Mouse (Mus musculus): Measurements from ENCODE around the gene Mast1. TPM values are rescaled to one million over a fixed set of nuclear protein-coding genes. Genes with fewer than 3 reads are reported as not detected.

Mast1 gene
- polyA plus RNA-seq, 1 experiment = not detected

DNA sequence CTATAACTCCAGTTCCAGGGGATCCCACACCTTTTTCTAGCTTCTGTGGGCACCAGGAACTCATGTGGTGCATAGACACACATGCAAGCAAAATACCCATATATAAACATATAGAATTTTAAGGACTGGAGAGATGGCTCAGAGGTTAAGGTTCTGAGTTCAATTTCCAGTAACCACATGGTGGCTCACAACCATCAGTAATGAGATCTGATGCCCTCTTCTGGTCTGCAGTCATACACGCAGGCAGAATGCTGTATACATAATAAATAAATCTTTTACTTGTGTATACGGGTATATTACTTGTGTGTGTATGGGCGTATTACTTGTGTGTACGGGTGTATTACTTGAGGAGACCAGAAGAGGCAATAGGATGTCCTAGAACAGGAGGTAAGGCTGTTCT is 26.8 kb upstream of the Mast1 start:
- TF ChIP-seq FOSL1 (IDR thresholded peaks at IDR 0.05; ENCODE audit: insufficient read depth, low read length, poor library complexity, severe bottlenecking) (no peak), USF1 (IDR thresholded peaks at IDR 0.05; ENCODE audit: low read depth) (no peak), CTCF (IDR thresholded peaks at IDR 0.05; ENCODE audit: control insufficient read depth, insufficient read depth, insufficient read length) (no peak), MAX (IDR thresholded peaks at IDR 0.05) (no peak), MYOG (IDR thresholded peaks at IDR 0.05; ENCODE audit: control insufficient read depth, extremely low read depth, insufficient read length) (no peak), MYOD1 (IDR thresholded peaks at IDR 0.05; ENCODE audit: control insufficient read depth, insufficient read length, low read depth) (no peak), CEBPB (IDR thresholded peaks at IDR 0.05; ENCODE audit: low read depth) (no peak)
- Histone ChIP-seq H3K79me3 (ENCODE audit: low read depth) (peaks cover 2% of the 10 kb centered on the region), H3K27me3 (ENCODE audit: control insufficient read depth, insufficient read depth, insufficient read length) (no peaks in the 10 kb centered on the region), H3ac (ENCODE audit: control insufficient read depth, insufficient read length, low read depth) (no peak overlapping the region), H3K79me2 (ENCODE audit: control insufficient read depth, insufficient read depth) (peaks cover 19% of the 10 kb centered on the region), H3K36me3 (ENCODE audit: control insufficient read depth, insufficient read depth) (peaks cover 10% of the 10 kb centered on the region), H3K4me3 (ENCODE audit: insufficient read depth, poor library complexity, severe bottlenecking) (no peak overlapping the region)

DNA sequence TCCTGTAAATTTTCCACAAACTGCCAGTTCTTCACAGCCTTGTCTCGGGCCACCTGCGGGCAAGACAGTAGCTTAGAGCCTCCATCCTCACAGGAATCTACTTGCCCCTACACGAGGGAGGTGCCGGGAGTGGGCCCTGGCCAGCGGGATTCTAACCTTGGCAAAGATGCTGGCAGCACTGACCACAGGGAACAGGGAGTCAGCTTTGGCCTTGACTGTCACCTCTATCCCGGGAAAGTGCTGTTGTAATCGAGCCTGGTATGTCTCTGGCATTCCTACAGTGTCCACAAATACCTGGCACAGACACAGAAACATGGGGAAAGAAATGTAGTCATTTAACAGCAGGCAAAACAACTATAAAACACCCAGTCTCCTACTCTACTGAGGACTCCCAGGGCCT is 22.7 kb upstream of the Mast1 start:
- H3ac ChIP-seq (ENCODE audit: control insufficient read depth, insufficient read length, low read depth) = no peak overlapping the region
- no peaks in the 10 kb centered on the region for H3K27me3 ChIP-seq (ENCODE audit: control insufficient read depth, insufficient read depth, insufficient read length)
- TF ChIP-seq MYOG (IDR thresholded peaks at IDR 0.05; ENCODE audit: control insufficient read depth, extremely low read depth, insufficient read length) (no peak), FOSL1 (IDR thresholded peaks at IDR 0.05; ENCODE audit: insufficient read depth, low read length, poor library complexity, severe bottlenecking) (no peak), CEBPB (IDR thresholded peaks at IDR 0.05; ENCODE audit: low read depth) (no peak), USF1 (IDR thresholded peaks at IDR 0.05; ENCODE audit: low read depth) (no peak), MYOD1 (IDR thresholded peaks at IDR 0.05; ENCODE audit: control insufficient read depth, insufficient read length, low read depth) (no peak)
- H3K79me2 ChIP-seq (ENCODE audit: control insufficient read depth, insufficient read depth) = peaks cover 2% of the 10 kb centered on the region
- peaks cover 22% of the 10 kb centered on the region for H3K36me3 ChIP-seq (ENCODE audit: control insufficient read depth, insufficient read depth)
- H3K4me3 ChIP-seq (ENCODE audit: insufficient read depth, poor library complexity, severe bottlenecking) = no peak overlapping the region
- no peaks in the 10 kb centered on the region for H3K79me3 ChIP-seq (ENCODE audit: low read depth)

DNA sequence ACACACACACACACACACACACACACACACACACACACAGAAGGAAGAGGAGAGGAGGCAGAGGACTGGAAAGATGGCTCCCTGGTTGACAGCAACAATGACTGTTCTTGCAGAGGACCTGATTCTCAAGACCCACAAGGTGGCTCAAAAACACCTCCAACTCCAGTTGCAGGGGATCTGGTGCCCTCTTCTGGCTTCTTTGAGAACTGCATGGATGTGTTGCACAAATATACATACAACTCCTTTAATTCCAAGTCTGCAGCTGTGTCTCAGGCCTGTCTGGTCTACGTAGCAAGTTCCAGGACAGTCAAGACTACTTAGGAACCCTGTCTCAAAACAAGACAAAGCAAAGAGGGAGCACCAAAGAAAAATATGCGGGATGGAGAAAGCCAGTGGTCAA is 19.6 kb upstream of the Mast1 start:
- no peak overlapping the region for H3ac ChIP-seq (ENCODE audit: control insufficient read depth, insufficient read length, low read depth)
- H3K27me3 ChIP-seq (ENCODE audit: control insufficient read depth, insufficient read depth, insufficient read length) = no peaks in the 10 kb centered on the region
- H3K79me2 ChIP-seq (ENCODE audit: control insufficient read depth, insufficient read depth) = no peaks in the 10 kb centered on the region
- H3K36me3 ChIP-seq (ENCODE audit: control insufficient read depth, insufficient read depth) = peaks cover 20% of the 10 kb centered on the region
- H3K4me3 ChIP-seq (ENCODE audit: insufficient read depth, poor library complexity, severe bottlenecking) = no peak overlapping the region
- no peaks in the 10 kb centered on the region for H3K79me3 ChIP-seq (ENCODE audit: low read depth)
- no peak for TF ChIP-seq MYOG (IDR thresholded peaks at IDR 0.05; ENCODE audit: control insufficient read depth, extremely low read depth, insufficient read length)
- TF ChIP-seq MAX (IDR thresholded peaks at IDR 0.05) = no peak
- no peak for TF ChIP-seq MYOD1 (IDR thresholded peaks at IDR 0.05; ENCODE audit: control insufficient read depth, insufficient read length, low read depth)
- TF ChIP-seq CEBPB (IDR thresholded peaks at IDR 0.05; ENCODE audit: low read depth) = peak; percentile 12
- TF ChIP-seq CTCF (IDR thresholded peaks at IDR 0.05; ENCODE audit: control insufficient read depth, insufficient read depth, insufficient read length) = peak; percentile 28
- no peak for TF ChIP-seq FOSL1 (IDR thresholded peaks at IDR 0.05; ENCODE audit: insufficient read depth, low read length, poor library complexity, severe bottlenecking)
- no peak for TF ChIP-seq USF1 (IDR thresholded peaks at IDR 0.05; ENCODE audit: low read depth)

DNA sequence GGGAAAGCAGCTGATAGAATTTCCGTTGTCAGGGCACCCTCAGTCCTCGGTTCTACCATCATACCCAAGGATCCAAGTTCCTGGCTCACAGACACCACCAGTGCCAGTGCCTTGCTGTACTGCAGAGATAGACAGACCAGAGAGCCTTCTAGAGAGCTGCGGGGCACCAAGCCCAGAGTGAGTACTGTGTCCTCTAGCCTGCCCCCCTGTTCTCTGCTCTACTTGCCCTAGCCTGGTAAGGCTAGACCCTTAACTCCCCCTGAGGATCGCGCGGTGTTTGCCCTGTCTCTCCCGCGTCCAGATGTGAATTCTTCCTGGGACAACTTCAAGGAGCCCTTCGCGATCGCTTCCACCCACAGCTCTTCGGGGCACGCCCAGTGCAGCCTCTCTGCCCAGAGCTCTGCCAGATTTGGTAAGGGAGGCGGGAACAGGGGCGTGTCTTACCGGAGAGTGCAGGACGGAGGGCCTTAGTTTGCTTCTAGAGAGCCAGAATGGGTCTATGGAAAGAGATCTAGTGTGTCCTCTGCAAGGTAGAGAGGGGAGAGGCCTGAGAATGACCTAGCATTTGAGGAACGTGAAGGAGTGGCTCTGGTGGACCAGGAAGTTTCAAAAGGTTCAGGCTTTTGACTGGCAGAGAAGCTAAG is 15.6 kb upstream of the Mast1 start:
- H3K79me2 ChIP-seq (ENCODE audit: control insufficient read depth, insufficient read depth) = no peaks in the 10 kb centered on the region
- TF ChIP-seq FOSL1 (IDR thresholded peaks at IDR 0.05; ENCODE audit: insufficient read depth, low read length, poor library complexity, severe bottlenecking) (no peak), MAX (IDR thresholded peaks at IDR 0.05) (no peak), MYOG (IDR thresholded peaks at IDR 0.05; ENCODE audit: control insufficient read depth, extremely low read depth, insufficient read length) (no peak), CTCF (IDR thresholded peaks at IDR 0.05; ENCODE audit: control insufficient read depth, insufficient read depth, insufficient read length) (no peak), MYOD1 (IDR thresholded peaks at IDR 0.05; ENCODE audit: control insufficient read depth, insufficient read length, low read depth) (no peak)
- H3K79me3 ChIP-seq (ENCODE audit: low read depth) = no peaks in the 10 kb centered on the region
- H3K4me3 ChIP-seq (ENCODE audit: insufficient read depth, poor library complexity, severe bottlenecking) = no peak overlapping the region
- peaks cover 17% of the 10 kb centered on the region for H3K27me3 ChIP-seq (ENCODE audit: control insufficient read depth, insufficient read depth, insufficient read length)
- no peak overlapping the region for H3ac ChIP-seq (ENCODE audit: control insufficient read depth, insufficient read length, low read depth)
- H3K36me3 ChIP-seq (ENCODE audit: control insufficient read depth, insufficient read depth) = peaks cover 7% of the 10 kb centered on the region

DNA sequence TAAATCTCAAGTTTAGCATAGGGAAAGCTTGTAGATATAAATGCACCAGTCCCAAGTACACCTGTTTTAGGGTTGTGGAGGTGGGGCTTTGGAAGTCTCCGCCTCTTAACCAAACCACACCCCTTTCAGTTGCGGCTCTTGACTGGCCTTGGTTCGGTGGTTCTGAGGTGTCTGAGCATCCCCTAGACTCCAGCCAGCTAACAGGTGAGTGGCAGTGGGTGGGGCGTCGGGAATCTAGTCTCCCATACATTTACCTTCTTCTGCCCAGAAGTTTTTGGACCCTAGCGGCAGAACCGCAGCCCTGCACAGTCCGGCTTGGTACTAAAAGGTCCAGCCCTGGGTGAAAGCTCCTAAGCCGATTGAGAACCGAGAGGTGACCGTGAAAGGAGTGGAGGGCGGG is 12.6 kb upstream of the Mast1 start:
- H3ac ChIP-seq (ENCODE audit: control insufficient read depth, insufficient read length, low read depth) = no peak overlapping the region
- no peaks in the 10 kb centered on the region for H3K36me3 ChIP-seq (ENCODE audit: control insufficient read depth, insufficient read depth)
- H3K79me2 ChIP-seq (ENCODE audit: control insufficient read depth, insufficient read depth) = no peaks in the 10 kb centered on the region
- no peak overlapping the region for H3K4me3 ChIP-seq (ENCODE audit: insufficient read depth, poor library complexity, severe bottlenecking)
- peaks cover 34% of the 10 kb centered on the region for H3K27me3 ChIP-seq (ENCODE audit: control insufficient read depth, insufficient read depth, insufficient read length)
- TF ChIP-seq CTCF (IDR thresholded peaks at IDR 0.05; ENCODE audit: control insufficient read depth, insufficient read depth, insufficient read length) (no peak), MYOD1 (IDR thresholded peaks at IDR 0.05; ENCODE audit: control insufficient read depth, insufficient read length, low read depth) (no peak), FOSL1 (IDR thresholded peaks at IDR 0.05; ENCODE audit: insufficient read depth, low read length, poor library complexity, severe bottlenecking) (no peak), CEBPB (IDR thresholded peaks at IDR 0.05; ENCODE audit: low read depth) (no peak), MAX (IDR thresholded peaks at IDR 0.05) (no peak), USF1 (IDR thresholded peaks at IDR 0.05; ENCODE audit: low read depth) (no peak), MYOG (IDR thresholded peaks at IDR 0.05; ENCODE audit: control insufficient read depth, extremely low read depth, insufficient read length) (no peak)
- H3K79me3 ChIP-seq (ENCODE audit: low read depth) = no peaks in the 10 kb centered on the region

DNA sequence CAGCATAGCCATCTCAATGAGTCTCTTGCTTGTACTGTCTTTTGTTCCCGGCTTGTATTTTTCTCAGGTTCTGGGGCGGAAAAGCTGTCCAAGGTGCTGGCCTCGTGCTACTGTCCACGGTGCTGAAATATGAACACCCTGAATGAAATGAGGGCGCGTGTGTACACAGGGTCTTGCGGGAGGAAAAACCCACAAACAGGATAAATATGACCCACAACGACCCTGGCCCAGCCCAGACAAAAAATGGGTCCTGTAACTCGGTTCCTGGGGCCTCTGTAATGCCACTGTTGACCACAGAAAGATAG is 10.0 kb upstream of the Mast1 start:
- no peaks in the 10 kb centered on the region for H3K79me3 ChIP-seq (ENCODE audit: low read depth)
- peak; percentile 93 for TF ChIP-seq MAX (IDR thresholded peaks at IDR 0.05)
- no peak for TF ChIP-seq USF1 (IDR thresholded peaks at IDR 0.05; ENCODE audit: low read depth)
- TF ChIP-seq CTCF (IDR thresholded peaks at IDR 0.05; ENCODE audit: control insufficient read depth, insufficient read depth, insufficient read length) = no peak
- TF ChIP-seq CEBPB (IDR thresholded peaks at IDR 0.05; ENCODE audit: low read depth) = no peak
- no peak for TF ChIP-seq MYOD1 (IDR thresholded peaks at IDR 0.05; ENCODE audit: control insufficient read depth, insufficient read length, low read depth)
- no peak overlapping the region for H3K4me3 ChIP-seq (ENCODE audit: insufficient read depth, poor library complexity, severe bottlenecking)
- H3ac ChIP-seq (ENCODE audit: control insufficient read depth, insufficient read length, low read depth) = no peak overlapping the region
- H3K79me2 ChIP-seq (ENCODE audit: control insufficient read depth, insufficient read depth) = no peaks in the 10 kb centered on the region
- peaks cover 47% of the 10 kb centered on the region for H3K27me3 ChIP-seq (ENCODE audit: control insufficient read depth, insufficient read depth, insufficient read length)
- H3K36me3 ChIP-seq (ENCODE audit: control insufficient read depth, insufficient read depth) = no peaks in the 10 kb centered on the region

Measured in C2C12 (cell line).